Mouse (Mus musculus): ENCODE data around the gene Asic2. TPM values are rescaled to one million over a fixed set of nuclear protein-coding genes. Genes with fewer than 3 reads are reported as not detected.

Asic2 gene
- total and polyA plus RNA-seq, 3 experiments, result not detected

GRCm38 (mm10) chr11:81926393-81926792 is 41.9 kb downstream of the Asic2 start:
- Histone ChIP-seq H3K4me3 (ENCODE audit: control insufficient read depth in 1 of 2, insufficient read depth in 1 of 2, low read depth in 2 of 2, low read length in 2 of 2) (no peak overlapping the region), H3K4me1 (ENCODE audit: control insufficient read depth in 1 of 2, insufficient read depth in 2 of 2, low read length in 2 of 2) (no peaks in the 10 kb centered on the region), H3K79me2 (ENCODE audit: control insufficient read depth, insufficient read depth, low read length, poor library complexity) (no peaks in the 10 kb centered on the region), H3K9me3 (replicated peaks; ENCODE audit: insufficient read depth, low read length) (no peaks in the 10 kb centered on the region), H3K27ac (ENCODE audit: control insufficient read depth, low read depth, low read length) (no peak overlapping the region), H3K36me3 (ENCODE audit: control insufficient read depth in 1 of 2, insufficient read depth in 2 of 2, low read length in 2 of 2) (no peaks in the 10 kb centered on the region), H3K9ac (ENCODE audit: control insufficient read depth, low read depth, low read length, poor library complexity, severe bottlenecking) (no peak overlapping the region), H3K27me3 (ENCODE audit: control insufficient read depth in 1 of 2, insufficient read depth in 2 of 2, low read length in 2 of 2) (no peaks in the 10 kb centered on the region)
- DNase-seq (ENCODE audit: low read depth, low spot score), result no peak
- TF ChIP-seq MAZ (IDR thresholded peaks at IDR 0.05; ENCODE audit: low read depth, low read length) (no peak), POLR2A (IDR thresholded peaks at IDR 0.05; ENCODE audit: control insufficient read depth in 1 of 2, insufficient read depth in 1 of 2, low read depth in 1 of 2, low read length in 2 of 2, poor library complexity in 1 of 2) (no peak), RAD21 (IDR thresholded peaks at IDR 0.05; ENCODE audit: low read depth, low read length) (no peak), ELF1 (IDR thresholded peaks at IDR 0.05; ENCODE audit: low read depth, low read length) (no peak), MYB (IDR thresholded peaks at IDR 0.05; ENCODE audit: low read depth, low read length) (no peak), USF1 (IDR thresholded peaks at IDR 0.05; ENCODE audit: low read depth, low read length) (no peak), MAX (IDR thresholded peaks at IDR 0.05; ENCODE audit: low read length) (no peak), POLR2AphosphoS2 (IDR thresholded peaks at IDR 0.05; ENCODE audit: low read length) (no peak)

DNA sequence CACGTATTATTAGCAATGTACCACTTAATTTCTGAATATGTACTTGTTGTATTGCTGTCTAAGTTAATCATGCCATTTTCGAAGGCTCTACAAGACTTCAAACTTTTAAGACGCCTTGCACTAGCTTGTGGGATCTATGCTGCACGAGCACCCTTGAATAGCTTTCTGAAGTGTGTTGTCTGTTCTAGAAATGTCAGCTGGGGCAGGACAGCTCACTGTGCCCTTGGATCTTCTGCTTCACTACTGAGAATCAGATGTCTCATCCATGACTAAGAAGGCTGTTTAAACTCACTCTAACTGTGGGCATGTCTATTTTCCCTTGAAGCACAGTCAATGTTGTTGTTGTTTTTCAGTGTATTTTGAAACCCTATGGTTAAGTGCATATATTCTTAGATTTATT is 44.6 kb downstream of the Asic2 start:
- no peaks in the 10 kb centered on the region for H3K79me2 ChIP-seq (ENCODE audit: control insufficient read depth, insufficient read depth, low read length, poor library complexity)
- H3K27me3 ChIP-seq (ENCODE audit: control insufficient read depth in 1 of 2, insufficient read depth in 2 of 2, low read length in 2 of 2), result no peaks in the 10 kb centered on the region
- H3K27ac ChIP-seq (ENCODE audit: control insufficient read depth, low read depth, low read length), result no peak overlapping the region
- H3K36me3 ChIP-seq (ENCODE audit: control insufficient read depth in 1 of 2, insufficient read depth in 2 of 2, low read length in 2 of 2), result no peaks in the 10 kb centered on the region
- no peak overlapping the region for H3K9ac ChIP-seq (ENCODE audit: control insufficient read depth, low read depth, low read length, poor library complexity, severe bottlenecking)
- no peaks in the 10 kb centered on the region for H3K4me1 ChIP-seq (ENCODE audit: control insufficient read depth in 1 of 2, insufficient read depth in 2 of 2, low read length in 2 of 2)
- DNase-seq (ENCODE audit: low read depth, low spot score), result no peak
- no peak overlapping the region for H3K4me3 ChIP-seq (ENCODE audit: control insufficient read depth in 1 of 2, insufficient read depth in 1 of 2, low read depth in 2 of 2, low read length in 2 of 2)
- TF ChIP-seq BHLHE40 (IDR thresholded peaks at IDR 0.05; ENCODE audit: borderline replicate concordance, low read depth, low read length), result no peak
- TF ChIP-seq USF1 (IDR thresholded peaks at IDR 0.05; ENCODE audit: low read depth, low read length), result no peak
- TF ChIP-seq MEF2A (IDR thresholded peaks at IDR 0.05; ENCODE audit: extremely low read depth, insufficient replicate concordance, low read depth, low read length, poor library complexity, severe bottlenecking), result no peak
- TF ChIP-seq CTCF (IDR thresholded peaks at IDR 0.05 in 2 of 3, conservative IDR thresholded peaks at IDR 0.05 in 1 of 3; ENCODE audit: control insufficient read depth in 1 of 3, insufficient read depth in 1 of 3, low read depth in 2 of 3, low read length in 3 of 3, poor library complexity in 1 of 3, severe bottlenecking in 1 of 3), result no peak
- no peak for TF ChIP-seq CHD1 (IDR thresholded peaks at IDR 0.05; ENCODE audit: low read depth, low read length)
- TF ChIP-seq GATA1 (IDR thresholded peaks at IDR 0.05; ENCODE audit: low read depth, low read length), result no peak
- no peak for TF ChIP-seq TBP (IDR thresholded peaks at IDR 0.05; ENCODE audit: low read depth, low read length)
- no peak for TF ChIP-seq POLR2AphosphoS2 (IDR thresholded peaks at IDR 0.05; ENCODE audit: low read length)
- no peak for TF ChIP-seq ZKSCAN1 (IDR thresholded peaks at IDR 0.05; ENCODE audit: low read depth, low read length)
- no peak for TF ChIP-seq EP300 (IDR thresholded peaks at IDR 0.05; ENCODE audit: low read depth in 1 of 2, low read length in 2 of 2)
- TF ChIP-seq NRF1 (IDR thresholded peaks at IDR 0.05; ENCODE audit: insufficient read depth, low read depth, low read length, poor library complexity, severe bottlenecking), result no peak
- no peak for TF ChIP-seq GABPA (IDR thresholded peaks at IDR 0.05; ENCODE audit: low read depth, low read length)
- no peak for TF ChIP-seq JUND (IDR thresholded peaks at IDR 0.05; ENCODE audit: low read depth, low read length)
- no peaks in the 10 kb centered on the region for H3K9me3 ChIP-seq (replicated peaks; ENCODE audit: insufficient read depth, low read length)
